Mouse (Mus musculus) layer of hippocampus, postnatal 14 days (tissue): ENCODE data around the gene Gmps. TPM values are rescaled to one million over a fixed set of nuclear protein-coding genes. Genes with fewer than 3 reads are reported as not detected.
A peak's percentile ranks its signal among the peaks of the same experiment; 100 is the strongest.

Experiments used
- DNase-seq, 2 experiments: peaks; one replicate each; pipeline ENCODE4 v3.0.0; 2021 to 2022; ENCODE audit warnings: low spot score in 2 of 2, mixed read lengths in 1 of 2
- long read RNA-seq, 2 experiments: library from polyadenylated mRNA; stranded (forward); transcript quantifications; one replicate each; pipeline ENCODE4 v2.0.0; 2021
- total RNA-seq, 2 experiments: library from RNA; stranded (reverse); gene quantifications; 2 replicates each; pipeline ENCODE4 v1.2.3; 2021

Gmps gene
- 10 to 100 TPM; 38.6 to 39.0 TPM for total RNA-seq
- long read RNA-seq, experiment 1, full-length matches to known transcripts: 18 of 26 reads
- long read RNA-seq, experiment 1, partial matches to known transcripts: 2 of 26 reads
- long read RNA-seq, experiment 1, other reads (novel, unspliced or antisense): 6 of 26 reads
- long read RNA-seq, experiment 2, full-length matches to known transcripts: 21 of 30 reads
- long read RNA-seq, experiment 2, partial matches to known transcripts: 4 of 30 reads
- long read RNA-seq, experiment 2, other reads (novel, unspliced or antisense): 5 of 30 reads

GRCm38 (mm10) chr3:63975955-63976908, at the start of gene Gmps:
Gene Gmps, plus strand, starts transcription at chr3:63976106.
- peak; percentile 90 to 92 for DNase-seq

GRCm38 (mm10) chr3:63928878-63929859, 46.7 kb upstream of the Gmps start, which contains the start of gene E130311K13Rik:
Gene E130311K13Rik, minus strand, starts transcription at chr3:63929472.
- peak; percentile 88 to 90 for DNase-seq

- DNase-seq: no peak
Observed at GRCm38 (mm10) chr3:63938928-63939327, 37.0 kb upstream of the Gmps start.

- peak in 1 of 2 experiments; percentile 29 for DNase-seq
Observed at GRCm38 (mm10) chr3:63941204-63941850, 34.6 kb upstream of the Gmps start.

- no peak for DNase-seq
Observed at GRCm38 (mm10) chr3:63949837-63950236, 26.1 kb upstream of the Gmps start.

- DNase-seq: peak; percentile 7 to 18
Observed at GRCm38 (mm10) chr3:63963421-63964099, 12.3 kb upstream of the Gmps start.

- peak; percentile 100 for DNase-seq
Observed at GRCm38 (mm10) chr3:63964100-63964921, 11.6 kb upstream of the Gmps start, which contains the start of gene Slc33a1. Gene Slc33a1, minus strand, starts transcription at chr3:63964768.

GRCm38 (mm10) chr3:63964922-63965249, 11.0 kb upstream of the Gmps start:
- no peak for DNase-seq

- DNase-seq: no peak
Observed at GRCm38 (mm10) chr3:63965929-63966328, 10.0 kb upstream of the Gmps start.

- no peak for DNase-seq
Observed at GRCm38 (mm10) chr3:63977895-63978294, 2.0 kb downstream of the Gmps start.

GRCm38 (mm10) chr3:63986656-63987055, 10.8 kb downstream of the Gmps start:
- no peak for DNase-seq

- DNase-seq: no peak
Observed at GRCm38 (mm10) chr3:63988722-63989440, 13.0 kb downstream of the Gmps start.

- no peak for DNase-seq
Observed at GRCm38 (mm10) chr3:64021436-64021835, 45.5 kb downstream of the Gmps start.

- DNase-seq: no peak
Observed at GRCm38 (mm10) chr3:64021867-64022266, 46.0 kb downstream of the Gmps start.

- DNase-seq: no peak
Observed at GRCm38 (mm10) chr3:64029846-64030245, 53.9 kb downstream of the Gmps start.

- no peak for DNase-seq
Observed at GRCm38 (mm10) chr3:64038136-64038841, 62.4 kb downstream of the Gmps start.
